Mouse (Mus musculus): ENCODE results near the gene Chrna4.

DNA sequence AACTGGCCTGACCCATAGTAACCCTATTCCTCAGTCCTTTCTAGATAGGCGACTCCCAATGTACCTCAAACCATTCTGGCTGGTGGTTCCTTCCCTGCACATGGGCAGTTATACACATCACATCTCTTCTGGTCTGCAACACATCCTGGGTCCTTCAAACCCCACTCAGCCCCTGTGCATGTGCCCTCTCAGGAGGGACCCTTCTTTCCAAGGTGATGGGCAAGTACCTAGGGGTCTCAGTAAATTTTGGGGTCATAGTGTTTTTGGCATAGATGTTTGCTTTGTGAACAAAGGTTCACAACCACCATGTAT lies 29.0 kb upstream of the Chrna4 start:
- TF ChIP-seq POLR2A (IDR thresholded peaks at IDR 0.05; ENCODE audit: control insufficient read depth, low read depth, low read length) = no peak
- no peak for TF ChIP-seq CTCF (IDR thresholded peaks at IDR 0.05; ENCODE audit: control insufficient read depth, insufficient read depth, insufficient replicate concordance, low read depth, low read length)

Measured in testis, adult 2 months (tissue).